Mouse (Mus musculus): ENCODE data around the gene Nt5c.
A peak's percentile ranks its signal among the peaks of the same experiment; 100 is the strongest.
"Not testable (repeated sequence)": the region's sequence is repeated elsewhere in the genome, so short reads cannot be mapped to it uniquely, and the experiment has no call there.

Gene Nt5c

DNA sequence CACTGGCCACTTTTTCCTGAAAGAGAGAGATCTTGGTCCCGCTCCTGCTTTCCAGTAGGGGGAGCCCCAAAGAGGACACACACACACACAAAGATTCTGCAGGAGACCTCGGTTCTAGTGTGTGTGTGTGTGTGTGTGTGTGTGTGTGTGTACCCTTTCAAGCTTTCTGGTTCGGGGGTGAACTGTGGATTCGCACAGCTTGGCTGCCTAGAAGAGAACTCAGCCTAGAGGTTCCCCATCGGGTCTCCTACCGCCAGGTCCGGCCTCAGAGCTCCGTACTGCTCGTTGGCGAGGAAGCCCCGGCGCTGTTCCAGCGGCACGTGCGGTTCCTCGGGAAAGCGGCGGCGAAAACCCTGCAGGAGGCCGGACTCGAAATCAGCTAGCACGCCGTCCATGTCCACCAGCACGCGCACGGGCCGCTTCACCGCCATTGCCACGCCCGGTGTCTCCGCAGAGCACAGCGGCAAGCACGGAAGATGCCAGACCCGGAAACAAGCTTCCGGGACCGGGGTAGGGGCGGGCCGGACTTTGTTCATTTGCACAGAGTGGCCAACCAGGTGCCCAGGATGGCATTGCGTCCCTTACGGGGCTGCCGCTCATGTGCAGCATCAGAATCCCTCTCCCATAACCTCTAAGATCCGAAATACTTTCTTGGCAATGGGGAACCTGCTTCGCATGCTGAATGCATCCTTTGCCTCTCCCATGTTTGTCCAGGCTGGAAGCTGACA is at the start of gene Nt5c:
Gene Nt5c (minus strand): TSS at position 507 of the 728 bp plus-strand sequence.
- DNase-seq = peak; percentile 84 to 93

DNA sequence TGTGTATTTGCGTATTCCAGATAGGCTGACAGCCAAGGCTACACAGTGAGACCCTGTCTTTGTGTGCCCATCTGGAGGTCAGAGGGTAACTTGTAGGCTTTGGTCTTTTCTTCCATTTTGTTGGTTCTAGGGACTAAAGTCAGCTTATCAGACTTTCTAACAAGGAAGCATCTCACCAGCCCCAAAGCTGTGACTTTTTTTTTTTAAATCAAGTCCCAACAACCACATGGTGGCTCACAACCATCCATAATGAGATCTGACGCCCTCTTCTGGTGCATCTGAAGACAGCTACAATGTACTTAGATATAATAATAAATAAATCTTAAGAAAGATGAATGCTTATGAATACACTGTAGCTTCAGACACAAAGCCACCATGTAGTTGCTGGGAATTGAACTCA is 46.4 kb upstream of the Nt5c start:
- DNase-seq = no peak

DNA sequence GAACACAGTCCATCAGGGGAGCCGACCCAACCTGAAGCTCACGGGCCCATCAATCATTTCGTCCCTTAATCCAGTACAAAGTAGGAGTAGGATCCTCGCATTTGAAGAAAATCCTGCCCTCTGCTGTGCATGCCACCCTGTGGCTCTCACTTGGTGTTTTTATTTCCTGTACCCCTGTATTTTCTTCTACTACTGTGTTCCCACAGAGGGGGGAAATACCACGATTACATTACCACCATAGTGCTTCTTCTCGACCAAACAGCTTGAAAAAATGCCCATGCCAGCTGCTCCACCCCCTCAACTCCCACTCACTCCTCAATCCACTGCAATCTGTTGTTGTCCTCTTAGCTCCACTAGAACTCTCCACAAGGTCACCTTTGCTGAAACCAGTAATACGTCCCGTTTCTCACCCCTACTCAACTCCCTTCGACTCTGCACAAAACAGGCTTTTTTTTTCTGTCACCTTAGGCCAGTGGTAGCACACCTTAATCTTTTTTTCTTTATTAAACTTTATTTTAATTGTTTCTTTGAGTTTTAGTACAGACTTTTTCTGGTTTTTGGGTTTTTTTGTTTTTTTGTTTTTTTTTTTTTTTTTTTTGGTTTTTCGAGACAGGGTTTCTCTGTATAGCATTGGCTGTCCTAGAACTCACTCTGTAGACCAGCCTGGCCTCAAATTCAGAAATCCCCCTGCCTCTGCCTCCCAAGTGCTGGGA is 45.4 kb upstream of the Nt5c start:
- peak in 1 of 2 experiments; percentile 8 for DNase-seq

DNA sequence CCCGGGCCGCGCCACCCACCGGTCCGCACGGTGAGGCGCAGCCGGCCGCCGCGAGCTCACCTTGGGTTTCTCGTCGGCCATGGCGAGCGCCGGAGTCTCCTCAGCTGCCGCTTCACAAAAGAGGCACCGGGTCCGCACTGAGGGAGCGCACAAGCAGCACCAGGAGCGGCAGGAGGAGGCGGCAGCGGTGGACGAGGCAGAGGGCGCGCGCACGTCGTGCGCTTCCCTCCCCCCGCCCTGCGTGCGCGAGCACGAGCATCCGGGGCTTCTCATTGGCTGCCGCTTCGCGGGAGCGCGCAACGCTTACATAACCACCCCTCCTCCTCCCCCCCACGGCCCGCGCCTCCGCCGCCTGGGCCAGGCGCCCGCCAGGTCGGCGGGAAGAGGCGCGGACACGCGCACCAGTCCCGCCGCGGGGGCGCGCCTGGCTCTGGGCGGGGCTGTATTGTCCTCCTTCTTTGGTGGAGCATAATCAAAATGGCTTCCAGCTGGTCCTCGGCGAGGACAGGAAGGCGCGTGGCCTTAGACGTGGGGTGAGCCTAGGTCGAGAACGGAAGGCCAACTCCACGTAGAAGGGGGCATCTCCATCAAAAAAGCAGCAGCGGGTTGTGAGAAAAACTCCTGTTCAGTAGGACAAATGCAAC is 44.5 kb upstream of the Nt5c start, which contains the start of gene Sumo2:
Gene Sumo2 (minus strand): TSS at position 239 of the 644 bp plus-strand sequence.
- DNase-seq = peak; percentile 98 to 99

DNA sequence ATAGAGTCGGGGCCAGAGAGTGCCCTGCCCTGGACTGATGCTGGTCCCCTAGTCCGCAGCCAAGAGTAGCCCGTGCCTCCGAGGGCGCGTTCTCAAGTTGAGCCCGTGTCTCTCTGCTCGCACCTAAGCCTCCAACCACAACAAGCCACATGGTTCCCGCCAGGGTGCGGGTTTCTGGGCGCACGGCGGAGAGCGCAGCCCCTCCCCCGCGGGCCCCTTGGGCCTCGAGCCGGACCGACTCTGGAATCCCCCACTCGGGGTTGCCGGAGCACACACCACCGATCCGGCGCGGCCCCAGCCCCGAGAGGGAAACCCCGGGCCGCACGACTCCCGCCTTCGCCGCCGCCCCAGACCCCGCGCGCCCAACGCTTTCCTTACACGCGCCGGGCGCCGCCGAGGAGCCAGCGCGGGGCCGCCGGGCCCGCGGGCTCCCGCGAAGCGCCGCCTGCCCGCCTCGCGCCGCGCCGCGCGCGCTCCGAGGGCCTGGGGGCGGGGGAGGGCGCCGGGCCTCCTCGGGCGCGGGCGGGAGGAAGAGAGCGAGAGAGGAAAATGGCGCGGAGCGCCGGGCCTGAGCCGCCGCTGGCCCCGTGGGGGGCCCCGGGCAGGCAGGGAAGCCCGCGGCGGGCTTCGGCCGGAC is 43.9 kb upstream of the Nt5c start:
- peak; percentile 53 to 88 for DNase-seq

DNA sequence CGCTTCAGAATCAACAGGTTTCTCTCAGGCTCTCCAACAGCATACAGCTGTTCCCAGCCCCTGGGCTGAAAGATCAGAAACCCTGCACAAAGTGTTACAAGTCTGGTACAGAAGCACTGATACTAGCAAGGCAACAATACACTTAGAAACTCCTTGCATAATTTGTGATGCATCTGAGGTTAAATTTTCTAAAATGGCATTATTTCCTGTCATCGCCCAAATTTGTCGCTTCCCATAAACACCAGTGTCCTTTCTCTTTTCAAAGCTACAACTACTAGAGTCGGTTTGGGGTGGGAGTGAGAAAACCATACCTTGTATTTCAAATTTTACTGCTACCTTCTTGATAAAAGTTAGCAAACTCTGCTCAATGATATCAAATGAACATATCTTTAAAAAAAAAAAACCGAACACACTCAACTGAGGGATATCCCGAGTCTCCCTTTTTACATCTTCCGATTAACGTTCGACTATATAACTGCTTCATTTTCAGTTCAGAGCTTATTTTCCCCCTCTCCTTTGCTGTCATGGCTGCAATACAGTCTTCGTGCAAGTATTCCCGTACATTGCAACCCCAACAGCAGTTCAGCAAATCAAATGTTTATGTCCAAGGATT is 43.2 kb upstream of the Nt5c start:
- no peak for DNase-seq

DNA sequence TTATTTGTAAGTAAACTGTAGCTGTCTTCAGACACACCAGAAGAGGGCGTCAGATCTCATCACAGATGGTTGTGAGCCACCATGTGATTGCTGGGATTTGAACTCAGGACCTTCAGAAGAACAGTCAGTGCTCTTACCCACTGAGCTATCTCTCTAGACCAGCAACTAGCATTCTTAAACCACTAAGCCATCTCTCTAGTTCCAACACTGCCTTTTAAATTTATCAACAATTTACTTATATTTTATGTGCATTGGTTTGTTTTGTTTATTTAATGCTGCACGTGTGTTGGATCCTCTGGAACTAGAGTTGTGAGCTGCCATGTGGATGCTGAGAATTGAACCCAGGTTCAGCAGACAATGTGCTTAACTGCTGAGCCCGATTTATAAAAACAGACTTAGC is 34.8 kb upstream of the Nt5c start:
- DNase-seq = not testable (repeated sequence)

DNA sequence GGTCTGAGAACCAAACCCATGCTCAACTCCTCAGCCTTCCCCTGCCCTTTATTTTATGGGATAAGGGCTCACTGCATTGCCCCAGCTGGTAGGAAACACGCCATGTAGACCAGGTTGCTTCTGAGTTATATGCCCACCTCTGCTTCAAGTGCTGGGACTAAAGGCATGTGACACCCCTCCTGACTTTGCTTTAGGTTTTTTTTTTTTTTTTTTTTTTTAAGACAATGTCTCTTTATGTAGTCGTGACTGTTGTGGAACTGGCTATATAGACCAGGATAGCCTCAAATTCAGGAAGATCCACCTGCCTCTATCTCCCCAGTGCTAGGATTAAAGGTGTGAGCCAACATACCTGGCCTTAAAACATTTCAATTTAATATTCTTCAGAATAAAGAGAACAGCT is 31.0 kb upstream of the Nt5c start:
- DNase-seq = no peak

DNA sequence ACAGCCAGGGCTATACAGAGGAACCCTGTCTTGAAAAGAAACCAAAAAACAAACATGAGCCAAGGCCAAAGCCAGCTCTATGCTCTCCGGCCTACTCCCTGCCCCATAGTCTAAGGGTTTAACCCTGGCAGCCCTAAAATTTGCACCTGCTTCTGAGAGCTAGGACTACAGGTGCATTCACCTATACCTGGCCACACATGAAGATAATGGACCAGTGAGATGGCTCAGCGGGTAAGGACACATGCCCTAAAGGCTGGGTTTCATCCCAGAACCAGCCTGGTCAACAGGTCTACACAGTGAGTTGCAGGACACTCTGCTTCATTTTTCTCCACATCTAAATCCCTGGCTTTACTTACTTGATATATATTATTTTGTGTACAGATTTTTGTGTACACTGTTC is 30.6 kb upstream of the Nt5c start:
- DNase-seq = no peak

DNA sequence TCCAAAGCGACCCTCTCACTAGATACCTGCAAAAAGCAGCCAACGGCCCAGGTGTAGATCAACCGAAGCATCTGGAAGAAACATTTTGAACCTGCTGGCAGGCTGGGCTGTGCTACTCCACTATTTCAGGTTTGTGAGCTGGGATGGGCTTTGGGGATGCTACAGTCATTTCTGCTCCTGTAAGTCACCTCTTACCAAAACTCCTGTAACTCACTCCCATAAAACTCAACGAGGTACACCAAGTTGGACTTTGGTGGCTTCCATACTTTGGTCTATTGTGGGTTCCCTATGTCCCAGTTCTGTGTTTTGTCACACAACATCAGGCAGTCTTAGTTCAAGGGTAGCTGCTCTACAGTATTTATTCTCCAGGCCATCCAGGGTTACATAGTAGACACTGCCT is 29.4 kb upstream of the Nt5c start:
- no peak for DNase-seq

DNA sequence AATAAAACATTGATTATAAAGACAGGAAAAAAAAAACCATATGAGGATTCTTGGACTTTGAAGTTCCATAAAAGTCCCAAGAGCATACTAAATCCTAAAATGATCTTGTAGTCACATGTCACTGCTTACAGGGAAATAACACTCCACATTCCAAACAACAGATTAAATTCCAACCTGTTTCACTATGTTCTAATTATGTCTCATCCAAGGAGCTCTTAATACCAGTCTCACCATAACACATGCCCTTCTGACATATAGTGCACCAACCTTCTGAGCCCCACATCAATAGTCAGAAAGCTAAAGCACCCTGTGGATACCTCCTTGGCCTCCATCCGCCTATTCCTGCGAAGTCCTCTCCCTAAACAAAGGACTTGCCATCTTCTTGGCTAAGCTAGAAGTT is 28.6 kb upstream of the Nt5c start:
- no peak for DNase-seq

DNA sequence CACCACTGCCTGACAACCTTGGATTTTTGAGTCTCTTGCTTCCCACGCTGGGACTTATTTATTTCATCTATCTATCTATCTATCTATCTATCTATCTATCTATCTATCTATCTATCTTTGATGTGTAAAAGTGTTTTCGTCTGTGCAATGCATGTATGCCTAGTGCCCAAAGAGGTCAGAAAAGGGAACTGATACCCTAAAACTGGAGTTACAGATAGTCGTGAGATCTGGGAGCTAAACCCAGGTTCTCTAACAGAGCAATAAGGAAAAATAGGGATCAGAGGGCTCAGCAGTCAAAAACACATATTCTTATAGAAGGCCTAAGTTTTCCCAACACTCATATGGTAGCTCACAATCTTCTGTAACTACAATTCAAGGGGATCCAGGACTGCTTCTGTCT is 27.9 kb upstream of the Nt5c start:
- no peak for DNase-seq

DNA sequence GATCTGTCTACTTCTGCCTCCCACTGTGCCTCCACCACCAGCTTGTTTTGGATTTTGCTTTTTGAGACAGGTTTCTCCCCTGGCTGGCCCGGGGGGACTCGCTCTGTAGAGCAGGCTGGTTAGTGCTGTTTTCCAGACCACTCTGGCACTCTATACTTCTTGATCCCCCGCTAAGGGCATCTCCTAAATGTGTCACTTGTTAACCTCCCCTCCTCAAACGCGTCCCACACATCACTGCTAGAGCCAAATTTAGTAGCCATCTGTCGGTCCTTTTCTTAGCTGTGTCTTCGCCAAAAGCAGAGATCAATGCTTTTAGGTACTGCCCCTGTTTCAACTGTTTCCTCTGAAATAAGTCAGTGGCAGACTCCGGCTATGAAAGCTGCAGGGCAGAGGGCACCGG is 27.0 kb upstream of the Nt5c start:
- no peak for DNase-seq

DNA sequence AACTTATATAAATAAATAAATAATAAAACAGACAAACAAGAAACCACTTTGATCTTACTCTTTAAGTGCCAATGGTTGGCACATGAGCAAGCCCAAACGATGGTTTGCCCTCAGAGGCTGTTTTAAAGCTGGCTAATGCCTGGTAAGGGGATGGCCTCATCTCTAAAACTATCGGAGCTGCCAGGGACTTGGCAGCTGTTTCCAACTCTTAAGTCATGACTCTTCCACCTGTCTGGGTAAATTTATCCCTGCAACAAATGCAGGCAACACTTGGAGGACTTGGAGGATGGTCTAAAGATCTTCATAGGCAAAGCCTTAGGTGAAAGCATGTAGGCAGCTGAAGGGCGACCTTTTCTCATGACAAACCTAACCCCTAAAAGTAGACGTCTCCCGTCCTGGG is 25.3 kb upstream of the Nt5c start:
- no peak for DNase-seq

DNA sequence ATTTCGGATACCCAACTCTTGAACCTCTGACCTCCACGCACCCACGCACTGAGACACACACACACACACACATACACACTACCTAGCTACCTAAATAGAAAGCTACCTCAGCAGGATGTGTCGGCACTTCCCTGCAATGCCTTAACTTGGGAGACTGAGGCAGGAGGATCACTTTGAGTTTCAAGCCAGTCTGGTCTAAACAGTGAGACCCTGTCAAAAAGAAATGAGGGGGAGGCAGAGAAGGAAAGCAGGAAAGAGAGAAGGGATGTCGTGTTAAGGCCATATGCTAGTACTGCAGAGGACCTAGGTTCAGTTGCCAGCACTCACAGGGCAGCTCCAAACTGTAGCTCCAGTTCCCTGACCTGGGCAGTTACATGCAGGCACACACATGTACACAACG is 23.4 kb upstream of the Nt5c start:
- no peak for DNase-seq

DNA sequence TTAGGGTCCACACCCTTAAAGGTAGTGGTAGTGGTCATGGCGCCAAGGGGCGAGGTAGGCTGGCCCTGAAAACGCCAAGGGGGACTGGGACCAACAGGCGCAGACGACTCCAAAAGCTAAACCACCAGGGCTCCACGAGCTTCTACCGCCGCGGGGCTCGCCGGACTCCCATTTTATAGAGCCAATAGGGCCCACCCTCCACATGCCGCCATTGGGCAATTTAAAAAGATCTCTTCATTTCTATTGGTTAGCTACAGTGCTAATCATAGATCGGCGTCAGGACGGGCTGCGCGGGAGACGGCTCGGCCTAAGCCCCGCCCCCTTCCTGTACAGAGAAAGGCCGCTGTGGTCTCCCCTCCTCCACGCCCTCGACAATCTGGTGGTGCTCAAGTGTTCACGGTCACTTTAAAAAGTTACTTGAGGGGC is 22.6 kb upstream of the Nt5c start, which contains the start of gene Jpt1:
Gene Jpt1 (minus strand): TSS at position 150 of the 426 bp plus-strand sequence.
- DNase-seq = peak; percentile 97 to 98

DNA sequence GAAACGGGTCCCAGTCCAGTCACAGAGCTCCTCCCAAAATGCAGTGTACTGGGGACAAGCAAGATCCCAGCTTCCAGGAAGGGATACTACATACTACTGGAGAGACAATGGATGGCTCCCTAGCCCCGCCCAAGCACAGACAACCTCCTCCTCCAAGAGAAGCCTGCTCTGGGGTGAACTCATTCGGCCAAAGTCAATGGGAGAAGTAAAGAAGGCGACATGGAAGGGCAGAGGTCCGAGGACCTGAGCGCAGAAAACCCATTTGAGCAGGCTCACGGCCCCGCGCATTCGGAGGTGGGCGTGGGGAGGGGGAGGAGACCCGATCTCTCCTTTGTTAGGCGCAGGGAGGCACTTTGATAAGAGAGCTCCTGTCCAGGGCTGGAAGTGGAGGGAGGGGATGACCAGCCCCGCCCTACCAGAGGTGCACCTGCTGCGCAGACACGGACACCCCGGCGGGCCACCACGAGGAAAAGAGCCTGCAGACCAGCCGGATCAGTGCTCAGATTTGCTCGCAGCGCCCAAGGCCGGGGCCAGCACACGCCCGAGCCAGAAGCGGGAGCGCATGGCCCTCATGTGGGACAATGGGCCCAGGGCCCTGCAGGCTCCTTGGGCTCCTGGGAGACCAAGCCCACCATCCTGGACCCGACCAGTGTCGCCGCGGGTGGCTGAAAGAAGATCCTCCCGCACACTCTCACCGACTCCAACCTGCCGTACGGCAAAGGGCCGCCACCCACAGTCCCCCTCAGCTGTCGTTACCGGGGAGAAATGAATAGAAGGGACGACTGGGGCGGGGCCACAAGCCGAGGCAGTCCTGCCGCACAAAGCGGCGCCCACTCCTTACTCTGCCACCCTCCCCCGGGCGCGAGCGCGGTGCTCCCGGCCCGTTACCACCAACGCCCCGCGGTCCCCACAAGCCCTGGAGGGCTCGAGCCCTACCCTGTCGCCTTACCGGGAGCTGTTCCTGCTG is 21.9 kb upstream of the Nt5c start:
- peak; percentile 47 to 67 for DNase-seq

DNA sequence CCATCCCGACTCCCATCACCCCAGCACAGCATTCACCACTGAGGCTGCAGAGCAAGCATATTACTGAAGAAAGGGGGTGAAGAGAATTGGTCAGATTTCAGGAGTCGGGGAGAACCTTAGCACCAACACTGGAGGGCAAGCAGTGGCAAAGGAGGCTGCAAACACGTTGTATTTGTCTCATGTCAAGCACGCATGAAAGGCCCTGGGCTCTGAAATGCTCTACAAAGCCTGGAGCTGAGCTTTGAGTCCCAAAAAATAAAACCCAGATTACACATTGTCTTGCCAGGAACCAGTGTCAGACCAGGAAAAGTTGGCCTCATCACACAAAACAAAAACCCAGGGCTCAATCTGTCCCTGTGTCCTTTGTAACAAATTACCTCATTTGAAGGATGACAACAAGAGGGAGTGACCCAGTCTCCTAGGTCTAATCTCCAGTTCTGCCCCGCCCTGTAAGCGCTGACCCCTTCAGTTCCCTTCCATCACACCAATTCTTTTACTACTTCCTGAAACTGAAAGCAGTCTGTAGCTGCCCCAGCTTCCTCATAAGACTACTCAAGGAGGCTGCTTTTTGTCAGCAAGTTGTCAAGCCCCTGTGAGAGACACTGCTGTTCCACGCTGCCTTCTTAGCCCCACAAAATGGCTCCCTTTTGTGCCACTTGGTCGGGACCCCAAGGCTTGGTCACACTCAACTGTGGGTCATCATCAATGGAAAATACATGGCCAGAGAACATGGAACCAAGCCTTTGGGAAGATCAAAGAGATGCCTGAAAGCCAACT is 20.9 kb upstream of the Nt5c start:
- peak in 1 of 2 experiments; percentile 42 for DNase-seq

DNA sequence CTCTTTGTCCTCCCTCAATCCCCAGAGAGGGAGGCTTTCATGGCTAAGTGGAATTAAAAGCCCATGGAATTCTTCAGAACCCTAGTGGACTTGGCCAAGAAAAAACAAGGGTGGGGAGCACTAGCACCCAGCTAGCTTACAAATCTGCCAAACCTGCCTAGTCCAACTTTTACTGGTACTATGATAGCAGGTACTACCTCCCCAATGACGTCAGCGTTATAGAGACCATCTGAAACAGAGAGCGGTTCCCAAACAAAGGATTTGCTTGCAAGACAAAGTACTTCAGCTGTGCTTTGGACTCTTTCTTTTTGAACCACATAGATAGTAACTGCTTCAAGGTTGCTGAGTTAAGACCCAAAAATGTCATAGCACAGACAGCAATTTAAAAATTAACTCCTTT is 20.3 kb upstream of the Nt5c start:
- no peak for DNase-seq

DNA sequence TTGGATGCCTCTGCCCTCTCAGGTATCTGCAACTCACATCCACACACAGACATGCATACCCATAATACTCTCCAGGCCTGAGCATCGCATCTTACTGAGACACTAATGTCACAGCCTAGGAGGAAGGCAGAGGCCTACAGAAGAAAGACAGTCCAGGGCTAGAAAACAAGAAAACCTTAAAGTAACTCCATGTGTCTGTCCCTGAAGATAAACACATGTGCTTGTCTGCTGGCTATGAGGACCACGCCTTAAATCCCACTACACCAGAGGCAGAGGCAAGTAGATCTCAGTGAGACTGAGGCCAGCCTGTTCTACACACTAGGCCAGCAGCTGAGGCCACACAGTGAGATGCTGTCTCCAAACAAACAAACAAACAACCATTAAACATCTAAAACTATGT is 19.5 kb upstream of the Nt5c start:
- DNase-seq = no peak

DNA sequence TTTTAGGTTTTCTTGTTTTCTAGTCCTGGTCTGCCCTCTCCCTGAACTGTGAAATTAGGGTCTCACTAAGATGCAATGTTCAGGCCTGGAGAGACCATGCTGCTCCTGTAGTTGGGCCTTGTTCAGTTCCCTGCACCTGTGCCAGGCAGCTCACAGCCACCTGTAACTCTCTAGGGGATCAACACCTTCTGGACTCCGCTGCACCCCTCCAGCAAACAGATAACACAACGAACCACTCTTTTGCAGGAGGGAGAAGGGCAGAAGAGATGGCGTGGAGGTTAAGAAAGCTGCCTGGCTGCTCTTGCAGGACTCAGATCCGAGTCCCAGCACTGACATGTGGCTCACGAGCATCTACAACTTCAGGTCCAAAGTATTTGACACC is 18.8 kb upstream of the Nt5c start:
- no peak for DNase-seq

Data from kidney, postnatal 25 days (tissue).